Mouse (Mus musculus) splenic B cell, adult 2 months (primary cell): ENCODE measurements around the gene Akap6.

Source experiments
- DNase-seq: peaks from one replicate; pipeline ENCODE4 v3.0.0-alpha.2; 2011; ENCODE audit warnings: low read depth, low spot score
- H3K27me3 ChIP-seq: 2 replicates; pipeline ENCODE4 v1.6.1; 2012; ENCODE audit warnings: mild to moderate bottlenecking, low read length, moderate library complexity, mixed read lengths; ENCODE audit not compliant: control insufficient read depth, poor library complexity, insufficient read depth, severe bottlenecking
- H3K36me3 ChIP-seq: 2 replicates; pipeline ENCODE4 v1.6.1; 2012; ENCODE audit warnings: mild to moderate bottlenecking, low read length, moderate library complexity, mixed read lengths; ENCODE audit not compliant: control insufficient read depth, poor library complexity, insufficient read depth, severe bottlenecking

The Akap6 gene

DNA sequence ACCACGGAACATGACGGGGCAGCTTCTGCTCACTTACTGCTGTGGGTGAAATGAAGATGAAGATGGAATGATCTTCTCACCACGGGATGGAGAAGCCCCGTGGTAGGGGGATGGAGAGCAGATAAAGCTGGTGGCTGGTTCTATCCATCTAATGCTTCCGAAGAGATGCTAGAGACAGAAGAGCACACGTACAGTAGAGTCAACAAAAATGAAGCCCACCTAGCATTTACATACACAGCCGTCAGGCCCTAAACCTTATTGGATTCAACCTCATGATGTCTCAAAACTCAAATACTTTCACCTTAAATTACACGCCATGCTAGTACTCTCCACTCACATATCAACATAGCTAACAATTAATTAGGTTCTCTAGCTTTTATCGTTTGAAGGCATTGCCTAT is 367.1 kb downstream of the Akap6 start:
- H3K36me3 ChIP-seq = no peaks in the 10 kb centered on the region
- no peaks in the 10 kb centered on the region for H3K27me3 ChIP-seq
- no peak for DNase-seq

DNA sequence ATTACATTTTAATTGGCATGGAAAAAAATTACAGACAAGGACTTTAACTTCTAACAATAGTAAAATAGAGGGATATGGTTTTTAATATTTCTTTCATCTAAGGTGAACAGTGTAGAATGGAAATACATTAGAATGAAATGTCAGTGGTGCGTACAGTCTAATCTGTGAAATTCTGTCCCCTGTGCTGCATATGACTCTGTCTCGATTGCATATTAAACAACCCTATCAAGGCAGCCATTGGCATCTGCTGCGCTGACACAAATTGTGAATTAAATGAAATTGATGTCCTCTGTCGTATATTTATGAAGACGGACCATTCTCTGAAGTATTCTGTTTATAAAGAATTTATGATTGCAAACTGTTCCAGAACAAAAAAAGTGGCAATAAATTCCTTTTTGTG is 371.7 kb downstream of the Akap6 start:
- Histone ChIP-seq H3K27me3 (no peaks in the 10 kb centered on the region), H3K36me3 (no peaks in the 10 kb centered on the region)

DNA sequence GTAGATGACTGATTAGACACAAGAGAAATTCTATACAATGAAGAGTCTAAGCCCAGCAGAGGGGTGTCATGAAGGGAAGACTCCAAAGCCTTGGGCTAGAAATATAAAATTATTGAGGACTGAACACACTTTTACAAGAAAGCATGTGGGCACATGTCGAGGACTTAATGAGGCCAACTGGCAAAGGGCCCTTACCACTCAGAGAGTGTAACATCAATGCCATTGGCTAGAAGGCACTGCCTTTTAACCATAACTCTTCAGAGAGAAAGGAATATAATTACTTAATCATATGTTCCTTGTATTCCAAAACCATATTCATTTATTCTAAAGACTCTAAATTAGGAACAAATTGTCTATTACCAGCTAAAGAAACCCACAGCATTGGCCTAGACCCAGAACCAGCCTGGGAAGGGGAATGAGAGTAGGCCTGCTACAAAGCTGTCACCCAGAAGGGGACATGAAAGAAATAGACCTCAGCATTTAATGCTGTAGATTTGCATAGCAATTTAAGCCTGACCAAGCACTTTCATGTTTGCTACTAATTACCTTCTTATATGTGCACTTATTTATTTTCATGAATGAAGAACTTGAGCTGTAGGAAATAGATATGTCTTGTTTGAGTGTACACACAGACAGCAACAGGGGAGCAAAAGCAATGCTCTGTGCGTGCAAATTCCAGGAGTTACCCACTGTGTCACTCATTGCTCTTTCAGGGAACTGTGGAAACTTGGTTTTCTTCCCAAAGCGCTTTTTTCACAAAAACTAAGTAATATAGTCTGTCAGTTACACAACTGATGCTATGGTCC is 377.6 kb downstream of the Akap6 start:
- H3K27me3 ChIP-seq = no peaks in the 10 kb centered on the region
- H3K36me3 ChIP-seq = no peaks in the 10 kb centered on the region
- DNase-seq = no peak

More for the DNA sequence above, 371.7 kb downstream of the Akap6 start:
- no peak for DNase-seq

DNA sequence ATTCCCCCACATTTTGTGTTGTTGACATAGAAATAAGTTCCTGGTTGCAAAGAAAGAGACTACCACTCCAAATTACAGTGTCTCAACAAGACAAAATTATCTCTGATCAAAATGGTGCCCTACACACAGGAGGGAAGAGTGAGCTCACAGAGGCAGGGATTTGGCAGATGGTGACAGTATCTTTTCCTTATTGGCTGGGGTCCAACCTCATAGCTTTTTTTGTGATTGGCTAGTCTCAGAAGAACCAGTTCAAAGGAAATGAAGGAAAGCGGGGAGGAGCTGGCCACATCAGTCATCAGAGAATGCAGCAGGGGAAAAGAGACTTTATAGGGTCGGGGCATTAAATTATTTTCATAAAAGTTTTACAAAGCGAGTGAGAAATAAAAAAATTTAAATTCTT is 386.6 kb downstream of the Akap6 start:
- Histone ChIP-seq H3K36me3 (no peaks in the 10 kb centered on the region), H3K27me3 (no peaks in the 10 kb centered on the region; the same call in 1 of the 2 replicates)
- no peak for DNase-seq

DNA sequence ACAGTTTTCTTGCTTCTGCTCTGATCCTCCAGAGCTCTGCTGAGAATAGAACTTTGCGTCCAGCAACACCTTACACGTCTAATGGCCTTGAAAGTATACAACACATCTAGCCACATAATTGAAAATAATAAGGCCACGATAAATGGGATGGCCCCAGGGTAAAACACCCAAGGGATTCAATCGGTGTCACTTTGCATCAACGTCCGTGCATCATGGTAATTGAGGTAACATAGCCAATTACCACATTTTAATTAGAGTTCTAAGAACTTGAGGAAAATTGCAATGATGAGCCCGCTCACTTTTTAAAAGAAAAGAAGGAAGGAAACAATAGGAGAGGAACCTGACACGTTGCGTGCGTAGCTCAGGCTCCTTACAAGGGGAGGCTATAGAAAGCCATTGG is 413.1 kb downstream of the Akap6 start:
- H3K36me3 ChIP-seq = no peaks in the 10 kb centered on the region
- DNase-seq = no peak
- H3K27me3 ChIP-seq = no peaks in the 10 kb centered on the region

DNA sequence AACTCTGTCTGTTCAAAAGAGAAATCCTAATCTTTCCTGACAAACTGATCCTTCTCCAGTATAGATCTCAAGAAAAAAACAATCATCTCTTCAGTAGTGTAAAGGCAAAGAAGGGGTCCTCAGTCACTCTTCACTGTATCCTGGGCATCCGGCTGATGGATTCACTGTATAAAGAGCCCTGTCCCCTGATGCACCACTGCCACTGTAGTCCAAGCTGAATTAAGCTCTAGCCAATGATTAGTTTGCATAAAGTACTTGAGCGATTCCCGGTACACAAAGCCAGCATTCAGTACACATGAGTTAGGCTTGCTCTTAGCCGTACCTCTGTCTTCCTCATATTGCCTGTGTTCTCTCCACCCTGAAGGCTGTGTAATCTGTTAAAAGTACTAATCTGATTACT is 420.2 kb downstream of the Akap6 start:
- no peak for DNase-seq
- Histone ChIP-seq H3K27me3 (no peaks in the 10 kb centered on the region), H3K36me3 (no peaks in the 10 kb centered on the region)

DNA sequence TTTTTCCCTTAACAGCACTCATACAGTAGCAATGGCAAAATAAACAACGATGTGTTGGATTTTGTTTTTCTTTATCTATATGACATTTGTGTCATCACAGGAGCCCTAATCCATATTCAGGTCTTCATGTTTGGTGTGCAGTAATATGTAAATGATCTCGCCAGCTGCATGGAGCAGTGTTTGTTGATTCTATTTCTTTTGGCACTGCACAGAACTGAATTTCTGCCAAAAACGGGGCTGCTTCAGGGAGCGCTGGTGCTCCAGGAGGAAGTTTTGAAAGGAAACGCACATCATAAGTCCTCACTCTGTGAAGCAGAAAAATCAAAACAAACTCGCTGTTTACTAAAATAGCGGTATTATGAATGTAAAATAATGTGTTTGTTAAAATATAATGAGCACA is 424.9 kb downstream of the Akap6 start:
- no peak for DNase-seq
- Histone ChIP-seq H3K36me3 (no peaks in the 10 kb centered on the region), H3K27me3 (no peaks in the 10 kb centered on the region)

DNA sequence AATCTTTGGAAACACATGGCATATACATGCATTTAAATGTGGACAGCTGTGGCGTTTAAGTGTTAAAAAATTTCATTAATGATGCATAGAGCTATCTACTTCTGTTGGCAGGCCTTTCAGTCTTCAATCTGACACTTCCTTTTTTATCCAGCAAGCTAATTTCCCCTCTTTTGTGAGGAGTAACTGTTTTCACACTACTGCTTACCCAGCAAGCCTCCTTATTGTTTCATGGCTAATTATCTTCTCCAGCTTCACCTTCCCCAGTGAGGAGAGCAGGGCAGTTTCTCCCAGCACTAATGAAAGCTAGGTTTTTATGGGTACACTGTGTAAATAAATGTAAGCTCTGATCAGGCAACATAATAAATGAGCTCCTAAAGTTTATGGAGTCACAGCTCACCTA is 425.5 kb downstream of the Akap6 start:
- no peak for DNase-seq
- no peaks in the 10 kb centered on the region for H3K27me3 ChIP-seq
- H3K36me3 ChIP-seq = no peaks in the 10 kb centered on the region

DNA sequence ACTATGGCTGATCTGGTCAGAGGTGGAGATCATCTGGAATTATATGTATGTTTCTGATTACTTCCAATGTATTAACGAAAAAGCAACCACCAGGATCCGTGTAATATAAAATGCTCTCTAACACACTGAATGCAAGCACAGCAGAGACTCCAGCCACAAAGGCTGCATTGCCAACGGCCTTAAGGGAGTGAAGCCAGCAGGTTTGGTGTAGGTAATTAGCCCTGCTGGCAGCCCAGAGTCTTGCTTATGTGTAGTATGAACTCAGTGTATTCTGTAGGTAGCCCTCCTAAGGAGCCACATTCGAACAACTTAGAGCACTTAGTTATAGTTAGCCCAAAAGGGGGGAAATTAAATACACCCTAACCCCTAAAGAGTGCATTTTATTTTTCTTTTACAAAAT is 426.1 kb downstream of the Akap6 start:
- no peak for DNase-seq
- no peaks in the 10 kb centered on the region for H3K27me3 ChIP-seq
- no peaks in the 10 kb centered on the region for H3K36me3 ChIP-seq

DNA sequence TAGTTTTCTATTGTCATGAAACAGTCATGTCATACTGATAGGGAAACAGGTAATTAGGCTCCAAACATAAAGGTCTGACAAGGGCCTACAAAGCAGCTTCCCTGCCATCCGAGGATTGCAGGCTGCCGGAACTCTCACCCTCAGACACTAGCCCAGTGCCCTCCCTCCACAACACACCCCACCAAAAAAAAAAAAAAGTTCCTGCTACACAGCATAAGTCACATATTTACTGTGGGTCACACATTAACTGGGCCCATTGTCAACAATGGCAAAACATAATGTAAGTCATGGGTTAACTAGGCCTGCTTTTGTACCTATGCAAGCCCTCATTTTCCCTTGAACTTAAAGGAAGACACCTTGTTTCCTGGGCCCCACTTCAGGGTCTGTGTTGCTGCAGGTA is 435.0 kb downstream of the Akap6 start:
- no peak for DNase-seq
- Histone ChIP-seq H3K27me3 (no peaks in the 10 kb centered on the region), H3K36me3 (no peaks in the 10 kb centered on the region)

DNA sequence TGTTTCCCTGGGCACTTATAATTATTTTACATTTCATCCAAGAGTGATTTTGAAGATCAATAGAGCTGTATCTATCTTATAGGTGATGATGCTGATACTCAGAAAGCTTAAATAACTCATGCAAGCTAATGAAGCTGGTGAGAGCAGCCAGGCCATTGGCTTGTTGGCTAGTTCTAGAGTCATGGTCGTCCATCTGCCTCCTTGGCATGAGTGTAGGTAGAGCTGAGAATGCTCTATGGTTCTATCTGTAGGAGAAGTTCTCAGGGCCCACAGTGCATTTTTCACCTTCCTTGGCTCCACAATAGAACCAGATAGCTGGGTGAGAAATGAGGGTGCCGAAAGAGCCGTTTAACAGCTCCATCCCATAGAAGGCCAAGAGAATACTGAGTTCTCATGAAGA is 438.1 kb downstream of the Akap6 start:
- DNase-seq = no peak
- Histone ChIP-seq H3K36me3 (no peaks in the 10 kb centered on the region), H3K27me3 (no peaks in the 10 kb centered on the region)

DNA sequence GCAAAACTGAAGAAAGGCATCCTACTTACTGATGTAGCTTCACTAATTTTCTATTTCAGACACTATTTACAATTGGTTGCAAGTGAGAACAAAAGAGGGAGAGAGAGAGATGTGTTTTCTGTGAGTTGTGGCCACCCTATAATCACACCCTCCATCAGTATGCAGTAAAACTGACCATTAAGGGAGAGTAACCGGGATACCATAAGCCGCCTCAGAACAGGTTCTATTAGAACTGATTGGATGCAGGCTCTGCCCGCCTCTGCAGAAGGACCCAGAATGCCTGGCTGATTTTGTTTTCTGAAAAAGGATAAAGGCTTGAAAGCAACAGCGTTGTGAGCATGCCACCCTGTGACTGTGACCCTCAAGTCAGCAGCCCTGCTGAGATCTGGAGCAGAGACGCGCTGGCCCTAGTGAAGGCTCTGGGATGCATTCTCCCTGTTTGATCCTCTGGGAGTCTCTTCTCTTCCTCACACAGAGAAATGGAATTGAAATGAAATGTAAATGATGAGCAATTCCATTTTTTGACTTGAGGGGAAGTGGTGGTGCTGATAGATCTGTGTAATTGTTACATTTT is 445.0 kb downstream of the Akap6 start:
- Histone ChIP-seq H3K36me3 (no peaks in the 10 kb centered on the region), H3K27me3 (no peaks in the 10 kb centered on the region)
- DNase-seq = no peak

DNA sequence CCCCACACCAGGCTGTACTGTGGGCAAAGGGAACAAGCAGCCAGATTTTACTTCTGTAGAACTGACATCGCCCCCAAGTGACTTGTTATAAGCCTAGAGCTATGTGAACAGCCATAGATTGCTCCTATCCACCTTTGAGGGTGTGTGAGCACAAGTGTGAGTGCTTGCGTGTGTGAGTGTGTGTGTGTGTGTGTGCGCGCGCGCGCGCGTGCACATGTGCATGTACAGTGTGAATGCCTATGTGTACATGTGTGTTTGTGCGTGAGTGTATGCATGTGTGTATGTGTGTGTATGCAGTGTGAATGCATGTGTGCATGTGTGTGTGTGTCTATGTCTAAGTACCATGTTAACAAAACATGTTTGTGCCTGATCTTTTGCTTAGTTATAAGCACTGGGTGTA is 445.6 kb downstream of the Akap6 start:
- no peak for DNase-seq

DNA sequence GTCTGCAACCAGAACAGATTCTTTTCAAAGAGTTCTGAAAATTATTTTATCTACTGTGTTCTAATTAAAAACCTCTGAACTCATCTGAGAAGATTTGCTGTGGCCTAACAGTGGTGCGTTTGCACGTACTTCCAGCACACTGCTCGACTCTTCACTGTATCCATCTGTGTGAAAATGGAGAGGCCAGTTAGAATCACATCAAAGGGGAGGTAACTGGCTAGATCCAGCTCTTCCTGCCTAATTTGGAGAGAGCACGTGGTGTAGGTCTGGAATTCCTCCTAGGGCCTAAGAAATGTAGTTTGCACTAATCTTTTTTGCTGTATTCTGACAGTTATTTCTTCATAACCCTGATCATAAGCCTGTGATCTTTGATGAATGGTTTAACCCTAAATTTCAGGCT is 446.3 kb downstream of the Akap6 start:
- Histone ChIP-seq H3K36me3 (no peaks in the 10 kb centered on the region), H3K27me3 (no peaks in the 10 kb centered on the region)
- DNase-seq = no peak

More for the DNA sequence above, 445.6 kb downstream of the Akap6 start:
- Histone ChIP-seq H3K36me3 (no peaks in the 10 kb centered on the region), H3K27me3 (no peaks in the 10 kb centered on the region)

DNA sequence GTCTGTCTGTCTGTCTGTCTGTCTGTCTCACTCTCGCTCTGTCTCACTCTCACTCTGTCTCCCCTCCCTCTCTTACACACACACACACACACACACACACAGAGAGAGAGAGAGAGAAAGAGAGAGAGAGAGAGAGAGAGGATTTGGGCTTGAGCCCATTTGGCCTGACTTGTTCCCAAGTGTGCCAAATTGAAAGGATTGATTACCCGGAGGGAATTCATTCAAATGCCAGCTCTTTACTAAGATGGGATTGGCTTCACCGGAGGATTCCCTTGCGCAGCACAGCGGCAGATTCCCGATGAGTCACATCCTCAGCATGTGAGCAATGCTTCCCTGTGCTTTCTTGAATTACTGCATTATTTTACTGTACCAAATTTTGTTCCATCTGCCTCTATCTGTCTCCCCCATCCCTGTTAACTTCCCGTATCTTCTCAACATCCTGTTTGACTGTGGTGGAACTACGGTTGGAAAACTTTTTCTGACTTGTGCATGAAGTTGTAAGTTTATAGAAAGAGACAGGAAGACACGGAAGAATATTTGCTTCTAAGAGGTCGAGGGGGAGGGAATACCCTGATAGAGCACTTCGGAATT is 447.4 kb downstream of the Akap6 start:
- DNase-seq = no peak
- Histone ChIP-seq H3K27me3 (no peaks in the 10 kb centered on the region), H3K36me3 (no peaks in the 10 kb centered on the region)
